ENCODE assay signal across 27 mouse cellular contexts in the genomic region with DNA sequence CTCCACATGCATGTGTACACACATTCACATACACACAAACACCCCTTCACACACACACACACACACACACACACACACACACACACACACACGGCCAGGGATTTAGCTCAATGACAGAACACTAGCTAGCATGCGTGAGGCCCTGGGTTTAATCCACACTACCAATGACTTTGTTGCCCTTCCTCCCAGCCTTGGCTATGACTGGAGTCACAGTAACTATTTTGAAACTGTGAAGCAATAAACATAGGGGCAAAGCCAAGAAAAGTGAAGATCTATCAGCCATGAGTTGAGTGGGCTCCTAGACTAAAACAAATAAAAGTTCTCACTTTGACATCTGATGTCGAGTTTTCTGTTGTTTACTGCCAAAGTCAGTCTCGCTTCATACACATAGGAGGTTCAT. TPM values are rescaled to one million over a fixed set of nuclear protein-coding genes. Genes with fewer than 3 reads are reported as not detected.
DNase-seq lines count a peak whose midpoint lies in the region; ATAC-seq and TF ChIP-seq lines count a peak whose summit lies in the region.
"Had no signal": no experiment of that assay in that cellular context is flagged by ENCODE, and none has a peak within 500 bp of the region (broad histone marks: within the 10 kb centered on the region; RNA-seq: fewer than 3 reads in every experiment).

No protein-coding gene starts in this region.

- H3K4me2 ChIP-seq in intestine, embryonic 14.5 days (ENCODE audit: low read length): no peak overlapping the region
- H3K4me2 ChIP-seq in intestine, embryonic 16.5 days (ENCODE audit: low read depth, low read length): no peak overlapping the region
- no peak overlapping the region for H3K4me2 ChIP-seq in liver, postnatal 0 days (ENCODE audit: low read depth, low read length)
- H3K4me2 ChIP-seq: embryonic facial prominence, embryonic 13.5 days; forebrain, embryonic 12.5 days; heart, embryonic 15.5 days; neural tube, embryonic 12.5 days; stomach, embryonic 15.5 days had no signal

- H3K9ac ChIP-seq in intestine, embryonic 14.5 days (ENCODE audit: low read length): no peak overlapping the region
- H3K9ac ChIP-seq in intestine, embryonic 16.5 days (ENCODE audit: low read depth, low read length): no peak overlapping the region
- H3K9ac ChIP-seq in liver, postnatal 0 days (replicated peaks): no peak overlapping the region
- H3K9ac ChIP-seq: embryonic facial prominence, embryonic 13.5 days; forebrain, embryonic 12.5 days; heart, embryonic 15.5 days; liver, embryonic 14.5 days; neural tube, embryonic 12.5 days; stomach, embryonic 15.5 days had no signal

- H3K4me3 ChIP-seq in intestine, embryonic 14.5 days (ENCODE audit: low read depth, low read length): no peak overlapping the region
- no peak overlapping the region for H3K4me3 ChIP-seq in intestine, embryonic 16.5 days (ENCODE audit: low read length)
- peak overlapping the region; percentile 59 for H3K4me3 ChIP-seq in megakaryocyte, embryonic 14.5 days (replicated peaks)
- no peak overlapping the region for H3K4me3 ChIP-seq in liver, postnatal 0 days (ENCODE audit: low read depth, low read length)
- H3K4me3 ChIP-seq: embryonic facial prominence, embryonic 13.5 days; erythroblast, embryonic 14.5 days; forebrain, embryonic 12.5 days; heart, adult 2 months; heart, embryonic 15.5 days; neural tube, embryonic 12.5 days; stomach, embryonic 15.5 days had no signal

- no peak for ATAC-seq in intestine, embryonic 14.5 days (replicated peaks; ENCODE audit: low FRiP score, low TSS enrichment, low read depth)
- no peak for ATAC-seq in intestine, embryonic 16.5 days
- no peak for ATAC-seq in megakaryocyte, adult 5-6 weeks (ENCODE audit: poor library complexity, severe bottlenecking)
- ATAC-seq in granulocyte monocyte progenitor cell, adult 5-6 weeks (replicated peaks; ENCODE audit: poor library complexity, severe bottlenecking): peak; percentile 38
- ATAC-seq in liver, postnatal 0 days: no peak
- ATAC-seq: hindbrain, embryonic 16.5 days; intestine, postnatal 0 days had no signal

- H3K9me3 ChIP-seq in intestine, embryonic 14.5 days (ENCODE audit: control insufficient read depth, low read length): no peaks in the 10 kb centered on the region
- H3K9me3 ChIP-seq in intestine, embryonic 16.5 days (ENCODE audit: control insufficient read depth, low read length): no peaks in the 10 kb centered on the region
- H3K9me3 ChIP-seq in megakaryocyte, embryonic 14.5 days: no peaks in the 10 kb centered on the region
- no peaks in the 10 kb centered on the region for H3K9me3 ChIP-seq in liver, postnatal 0 days (ENCODE audit: low read length)
- H3K9me3 ChIP-seq: forebrain, embryonic 12.5 days; heart, embryonic 15.5 days; neural tube, embryonic 12.5 days; stomach, embryonic 15.5 days had no signal

- peak; percentile 38 for DNase-seq in intestine, embryonic 14.5 days (ENCODE audit: low spot score)
- DNase-seq in liver, postnatal 0 days: no peak
- DNase-seq in right cerebral cortex, postnatal 4 days: no peak
- DNase-seq: adrenal gland, adult 2 months; cerebellum, adult 8-10 months; cerebellum, postnatal 36 days; embryo, embryonic 11 days; heart, adult 2 months; heart, postnatal 4 days; kidney, postnatal 25 days; layer of hippocampus, postnatal 36 days; midbrain, embryonic 14.5 days; right cerebral cortex, postnatal 25 days; thymus, postnatal 4 days had no signal

- no peaks in the 10 kb centered on the region for H3K4me1 ChIP-seq in intestine, embryonic 14.5 days (replicated peaks; ENCODE audit: control insufficient read depth, insufficient read depth, low read length)
- no peaks in the 10 kb centered on the region for H3K4me1 ChIP-seq in intestine, embryonic 16.5 days (ENCODE audit: control insufficient read depth, insufficient read depth, low read length)
- H3K4me1 ChIP-seq in megakaryocyte, embryonic 14.5 days: peaks cover 96% of the 10 kb centered on the region
- H3K4me1 ChIP-seq in liver, postnatal 0 days (ENCODE audit: insufficient read depth): peaks cover 2% of the 10 kb centered on the region; the same call in 1 of the 2 replicates
- H3K4me1 ChIP-seq: embryonic facial prominence, embryonic 13.5 days; forebrain, embryonic 12.5 days; heart, embryonic 15.5 days; neural tube, embryonic 12.5 days; stomach, embryonic 15.5 days had no signal

- TF ChIP-seq CTCF in liver, postnatal 0 days (IDR thresholded peaks at IDR 0.05; ENCODE audit: low read depth): no peak

- no peaks in the 10 kb centered on the region for H3K27me3 ChIP-seq in intestine, embryonic 14.5 days (replicated peaks; ENCODE audit: control insufficient read depth, insufficient read depth, low read length)
- no peaks in the 10 kb centered on the region for H3K27me3 ChIP-seq in intestine, embryonic 16.5 days (replicated peaks; ENCODE audit: control insufficient read depth, insufficient read depth, low read length)
- no peaks in the 10 kb centered on the region for H3K27me3 ChIP-seq in megakaryocyte, embryonic 14.5 days (replicated peaks)
- H3K27me3 ChIP-seq in liver, postnatal 0 days (ENCODE audit: insufficient read depth, low read length): no peaks in the 10 kb centered on the region
- H3K27me3 ChIP-seq: embryonic facial prominence, embryonic 13.5 days; forebrain, embryonic 12.5 days; heart, embryonic 15.5 days; neural tube, embryonic 12.5 days; stomach, embryonic 15.5 days had no signal

- H3K27ac ChIP-seq in intestine, embryonic 14.5 days (ENCODE audit: low read depth): no peak overlapping the region
- no peak overlapping the region for H3K27ac ChIP-seq in intestine, embryonic 16.5 days (ENCODE audit: low read length)
- H3K27ac ChIP-seq in liver, postnatal 0 days (ENCODE audit: low read depth): peak overlapping the region; percentile 29; the same call in 1 of the 2 replicates
- H3K27ac ChIP-seq: embryonic facial prominence, embryonic 13.5 days; forebrain, embryonic 12.5 days; heart, adult 2 months; heart, embryonic 15.5 days; liver, embryonic 14.5 days; neural tube, embryonic 12.5 days; stomach, embryonic 15.5 days had no signal

- H3K36me3 ChIP-seq in intestine, embryonic 14.5 days (ENCODE audit: control insufficient read depth, insufficient read depth, low read length): no peaks in the 10 kb centered on the region
- H3K36me3 ChIP-seq in intestine, embryonic 16.5 days (ENCODE audit: control insufficient read depth, insufficient read depth, low read length): no peaks in the 10 kb centered on the region
- H3K36me3 ChIP-seq in megakaryocyte, embryonic 14.5 days (replicated peaks; ENCODE audit: low read length): peaks cover 72% of the 10 kb centered on the region
- no peaks in the 10 kb centered on the region for H3K36me3 ChIP-seq in liver, postnatal 0 days (replicated peaks; ENCODE audit: insufficient read depth, low read length)
- H3K36me3 ChIP-seq: embryonic facial prominence, embryonic 13.5 days; forebrain, embryonic 12.5 days; heart, embryonic 15.5 days; neural tube, embryonic 12.5 days; stomach, embryonic 15.5 days had no signal

- WGBS in intestine, embryonic 14.5 days: 78% methylated on average over 4 of the region's 4 CpGs
- WGBS in intestine, embryonic 16.5 days: 68% methylated on average over 4 of the region's 4 CpGs
- WGBS in liver, postnatal 0 days (ENCODE audit: insufficient replicate concordance): 67% methylated on average over 4 of the region's 4 CpGs

- TF ChIP-seq EP300 in liver, postnatal 0 days (IDR thresholded peaks at IDR 0.05; ENCODE audit: low read depth): no peak

RNA-seq across cellular contexts. Expression of gene Usp24, which starts 23.2 kb away (rescaled TPM):
- polyA plus RNA-seq in intestine, embryonic 14.5 days (2014; fragmentation: Nextera tagmentation; extraction: Ambion mirVana): 12.4 and 14.0 TPM in 2 replicates
- polyA plus RNA-seq in intestine, embryonic 16.5 days (2015; fragmentation: Nextera tagmentation; extraction: Ambion mirVana): 3.7 TPM in 2 replicates
- polyA plus RNA-seq in megakaryocyte, embryonic 14.5 days (2012; ENCODE audit: insufficient read depth, low replicate concordance): 11.0 and 19.5 TPM in 2 replicates
- 15.5 and 16.3 TPM in 2 replicates for total RNA-seq in megakaryocyte, adult 5-6 weeks (2015)
- total RNA-seq in megakaryocyte, adult 5-6 weeks (2017): 17.1 and 19.1 TPM in 2 replicates
- total RNA-seq in granulocyte monocyte progenitor cell, adult 5-6 weeks (2014; fragmentation: Nextera tagmentation): 26.2 and 27.0 TPM in 2 replicates
- 34.9 and 35.5 TPM in 2 replicates for total RNA-seq in granulocyte monocyte progenitor cell, adult 5-6 weeks (2017)
- polyA plus RNA-seq in liver, postnatal 0 days (2015; fragmentation: Nextera tagmentation; extraction: Ambion mirVana): 4.7 TPM in 2 replicates
